Mouse (Mus musculus): Measurements from ENCODE around the gene Mxd3. TPM values are rescaled to one million over a fixed set of nuclear protein-coding genes. Genes with fewer than 3 reads are reported as not detected.
A peak's percentile ranks its signal among the peaks of the same experiment; 100 is the strongest.

Mxd3 gene
- polyA plus RNA-seq, 1 experiment from 2014 or later = 40.9 TPM

GRCm38 (mm10) chr13:55330567-55331400, 1.2 kb upstream of the Mxd3 start:
- H3K4me2 ChIP-seq (replicated peaks) = peak overlapping the region; percentile 91
- H3K4me1 ChIP-seq = peaks cover 36% of the 10 kb centered on the region
- H3K9me3 ChIP-seq (replicated peaks) = no peaks in the 10 kb centered on the region
- WGBS = 37% methylated on average over 14 of the region's 14 CpGs
- ATAC-seq (ENCODE audit: insufficient number of reproducible peaks, low FRiP score, low TSS enrichment, low read depth) = no peak
- no peaks in the 10 kb centered on the region for H3K27me3 ChIP-seq
- 0 out of 2 replicates have a peak overlapping the region, but pooled peaks have one; percentile 58 for H3K9ac ChIP-seq
- peaks cover 6% of the 10 kb centered on the region for H3K36me3 ChIP-seq
- peak overlapping the region; percentile 91 for H3K27ac ChIP-seq (replicated peaks)
- H3K4me3 ChIP-seq (replicated peaks) = peak overlapping the region; percentile 82

DNA sequence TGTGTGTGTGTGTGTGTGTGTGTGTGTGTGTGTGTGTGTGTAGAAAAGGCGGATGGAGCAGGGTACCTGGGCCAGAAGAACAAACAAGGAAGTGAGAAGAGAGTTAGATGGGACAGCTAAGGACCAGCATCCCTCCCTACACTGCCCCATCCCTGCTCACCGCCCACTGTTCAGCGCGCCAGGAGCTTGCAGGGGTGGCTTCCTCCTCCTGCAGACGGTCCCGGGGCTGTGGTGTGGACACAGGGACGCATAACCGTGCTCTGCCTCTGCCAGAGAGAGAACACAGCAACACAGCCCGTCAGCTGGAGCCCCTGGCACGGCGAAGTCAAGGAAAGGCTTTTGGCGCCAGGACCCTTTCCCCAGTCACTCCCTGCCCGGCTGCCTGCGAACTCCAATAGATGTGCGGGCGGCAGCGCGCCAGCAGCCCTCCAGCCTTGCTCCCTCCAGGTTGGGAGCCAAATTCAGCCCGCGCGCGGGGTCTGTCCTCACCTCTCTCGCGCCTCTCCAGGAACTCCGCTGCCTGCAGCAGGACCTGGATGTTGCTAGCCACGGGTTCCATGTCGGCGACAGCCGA, 427 bp downstream of the Mxd3 start:
- Histone ChIP-seq H3K4me3 (replicated peaks) (peak overlapping the region; percentile 82), H3K9me3 (replicated peaks) (no peaks in the 10 kb centered on the region), H3K36me3 (peaks cover 18% of the 10 kb centered on the region), H3K9ac (peak overlapping the region; percentile 44; the same call in 1 of the 2 replicates), H3K4me1 (peaks cover 36% of the 10 kb centered on the region), H3K27me3 (no peaks in the 10 kb centered on the region), H3K4me2 (replicated peaks) (peak overlapping the region; percentile 91), H3K27ac (replicated peaks) (peak overlapping the region; percentile 91)
- under 1% methylated on average over 29 of the region's 29 CpGs for WGBS
- ATAC-seq (ENCODE audit: insufficient number of reproducible peaks, low FRiP score, low TSS enrichment, low read depth) = peak; percentile 25

DNA sequence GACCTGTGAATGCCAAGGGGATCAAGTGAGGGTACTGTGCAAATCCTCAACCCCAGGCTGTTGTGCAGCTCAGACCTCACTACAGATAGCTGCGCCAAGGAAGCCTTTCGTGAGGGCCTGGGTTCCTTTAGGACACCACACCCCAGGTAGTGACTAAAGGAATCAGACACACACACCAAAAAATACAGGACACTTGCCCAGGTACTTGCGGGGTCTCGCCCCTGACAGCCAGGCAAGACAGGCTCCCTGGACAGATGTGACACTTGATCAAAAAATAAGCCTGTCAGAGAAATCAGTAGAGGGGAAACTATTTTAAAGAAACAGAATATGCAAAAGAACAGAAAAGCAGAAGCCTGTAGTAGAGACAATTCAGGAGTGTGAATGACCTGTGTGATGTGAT, 982 bp downstream of the Mxd3 start:
- H3K36me3 ChIP-seq = peaks cover 24% of the 10 kb centered on the region
- no peak for ATAC-seq (ENCODE audit: insufficient number of reproducible peaks, low FRiP score, low TSS enrichment, low read depth)
- peak overlapping the region; percentile 82 for H3K4me3 ChIP-seq (replicated peaks)
- peaks cover 42% of the 10 kb centered on the region for H3K4me1 ChIP-seq
- peak overlapping the region; percentile 91 for H3K4me2 ChIP-seq (replicated peaks)
- H3K9me3 ChIP-seq (replicated peaks) = no peaks in the 10 kb centered on the region
- WGBS = 77% methylated on average over 4 of the region's 4 CpGs
- no peaks in the 10 kb centered on the region for H3K27me3 ChIP-seq
- peak overlapping the region; percentile 44; the same call in 1 of the 2 replicates for H3K9ac ChIP-seq
- H3K27ac ChIP-seq (replicated peaks) = no peak overlapping the region

- peak overlapping the region; percentile 9; the same call in 1 of the 2 replicates for H3K9ac ChIP-seq
- peaks cover 47% of the 10 kb centered on the region for H3K4me1 ChIP-seq
- H3K4me2 ChIP-seq (replicated peaks) = peak overlapping the region; percentile 91
- no peak for ATAC-seq (ENCODE audit: insufficient number of reproducible peaks, low FRiP score, low TSS enrichment, low read depth)
- no peak overlapping the region for H3K27ac ChIP-seq (replicated peaks)
- H3K27me3 ChIP-seq = no peaks in the 10 kb centered on the region
- H3K9me3 ChIP-seq (replicated peaks) = no peaks in the 10 kb centered on the region
- WGBS = 77% methylated on average over 6 of the region's 6 CpGs
- H3K36me3 ChIP-seq = peaks cover 28% of the 10 kb centered on the region
- H3K4me3 ChIP-seq (replicated peaks) = peak overlapping the region; percentile 82
Observed at GRCm38 (mm10) chr13:55328171-55328570, 1.5 kb downstream of the Mxd3 start.

GRCm38 (mm10) chr13:55327633-55328032, 2.0 kb downstream of the Mxd3 start:
- H3K27ac ChIP-seq (replicated peaks) = 0 out of 2 replicates have a peak overlapping the region, but pooled peaks have one; percentile 39
- no peak overlapping the region for H3K9ac ChIP-seq
- H3K4me3 ChIP-seq (replicated peaks) = peak overlapping the region; percentile 82
- no peaks in the 10 kb centered on the region for H3K27me3 ChIP-seq
- H3K36me3 ChIP-seq = peaks cover 31% of the 10 kb centered on the region
- no peak for ATAC-seq (ENCODE audit: insufficient number of reproducible peaks, low FRiP score, low TSS enrichment, low read depth)
- H3K4me2 ChIP-seq (replicated peaks) = peak overlapping the region; percentile 91; the same call in 1 of the 2 replicates
- peaks cover 52% of the 10 kb centered on the region for H3K4me1 ChIP-seq
- no peaks in the 10 kb centered on the region for H3K9me3 ChIP-seq (replicated peaks)
- WGBS = 0% methylated on average over 2 of the region's 8 CpGs

- no peaks in the 10 kb centered on the region for H3K9me3 ChIP-seq (replicated peaks)
- no peak for ATAC-seq (ENCODE audit: insufficient number of reproducible peaks, low FRiP score, low TSS enrichment, low read depth)
- no peaks in the 10 kb centered on the region for H3K27me3 ChIP-seq
- H3K36me3 ChIP-seq = peaks cover 31% of the 10 kb centered on the region
- H3K4me2 ChIP-seq (replicated peaks) = 0 out of 2 replicates have a peak overlapping the region, but pooled peaks have one; percentile 4
- H3K4me1 ChIP-seq = peaks cover 55% of the 10 kb centered on the region
- 53% methylated on average over 4 of the region's 4 CpGs for WGBS
- no peak overlapping the region for H3K9ac ChIP-seq
- H3K4me3 ChIP-seq (replicated peaks) = no peak overlapping the region; the same call in 1 of the 2 replicates
- H3K27ac ChIP-seq (replicated peaks) = peak overlapping the region; percentile 39; the same call in 1 of the 2 replicates
Observed at GRCm38 (mm10) chr13:55327169-55327568, 2.5 kb downstream of the Mxd3 start.

GRCm38 (mm10) chr13:55325596-55325995, 4.0 kb downstream of the Mxd3 start:
- ATAC-seq (ENCODE audit: insufficient number of reproducible peaks, low FRiP score, low TSS enrichment, low read depth) = no peak
- no peak overlapping the region for H3K4me2 ChIP-seq (replicated peaks)
- WGBS = 76% methylated on average over 11 of the region's 11 CpGs
- peaks cover 31% of the 10 kb centered on the region for H3K36me3 ChIP-seq
- H3K4me3 ChIP-seq (replicated peaks) = no peak overlapping the region
- H3K9me3 ChIP-seq (replicated peaks) = no peaks in the 10 kb centered on the region
- H3K4me1 ChIP-seq = peaks cover 58% of the 10 kb centered on the region
- no peak overlapping the region for H3K27ac ChIP-seq (replicated peaks)
- H3K27me3 ChIP-seq = no peaks in the 10 kb centered on the region
- no peak overlapping the region for H3K9ac ChIP-seq

DNA sequence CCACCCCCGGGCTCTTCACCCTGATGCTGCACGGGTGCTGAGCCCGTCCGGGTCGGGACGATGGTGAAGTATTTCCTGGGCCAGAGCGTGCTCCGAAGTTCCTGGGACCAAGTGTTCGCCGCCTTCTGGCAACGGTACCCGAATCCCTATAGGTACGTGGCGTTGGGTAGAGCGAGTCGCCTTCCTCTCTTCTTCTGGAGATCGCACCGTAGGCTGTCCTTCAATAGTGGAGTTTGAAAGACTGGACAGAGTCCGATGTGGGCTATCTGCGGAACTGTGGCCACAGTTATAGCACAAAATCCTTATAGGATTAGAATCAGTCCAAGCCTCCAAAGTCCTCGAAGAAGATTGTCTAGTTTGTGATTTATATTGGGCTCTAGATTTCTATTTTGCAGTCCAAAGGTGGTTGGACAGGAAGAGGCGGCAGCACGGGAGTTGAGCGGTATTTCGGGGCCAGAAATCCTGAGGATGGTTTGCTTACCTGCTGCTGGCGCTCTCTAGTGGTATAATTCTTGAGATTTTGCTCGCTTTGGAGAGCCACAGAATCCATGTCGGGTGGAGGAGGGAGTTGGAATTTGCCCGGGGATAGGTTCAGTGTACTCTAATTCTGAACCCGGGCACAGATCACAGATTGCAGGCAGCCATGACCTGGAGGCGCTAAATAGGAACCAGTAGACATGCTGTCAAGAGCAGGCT, 7.3 kb downstream of the Mxd3 start:
- Histone ChIP-seq H3K27me3 (no peaks in the 10 kb centered on the region), H3K4me2 (replicated peaks) (peak overlapping the region; percentile 68), H3K36me3 (peaks cover 60% of the 10 kb centered on the region), H3K9me3 (replicated peaks) (no peaks in the 10 kb centered on the region), H3K4me1 (peaks cover 40% of the 10 kb centered on the region), H3K4me3 (replicated peaks) (peak overlapping the region; percentile 98), H3K9ac (peak overlapping the region; percentile 99), H3K27ac (replicated peaks) (peak overlapping the region; percentile 88)
- WGBS = under 1% methylated on average over 31 of the region's 31 CpGs
- ATAC-seq (ENCODE audit: insufficient number of reproducible peaks, low FRiP score, low TSS enrichment, low read depth) = no peak; the same call in 1 of the 2 replicates

- peak; percentile 86 for ATAC-seq (ENCODE audit: insufficient number of reproducible peaks, low FRiP score, low TSS enrichment, low read depth)
- Histone ChIP-seq H3K9me3 (replicated peaks) (no peaks in the 10 kb centered on the region), H3K9ac (peak within 1 kb of the TSS; percentile 99), H3K36me3 (peaks cover 67% of the 10 kb centered on the region), H3K27me3 (no peaks in the 10 kb centered on the region), H3K4me1 (peaks cover 36% of the 10 kb centered on the region), H3K4me2 (replicated peaks) (peak within 1 kb of the TSS; percentile 68), H3K27ac (replicated peaks) (peak within 1 kb of the TSS; percentile 88), H3K4me3 (replicated peaks) (peak within 1 kb of the TSS; percentile 98)
- under 1% methylated on average over 73 of the region's 73 CpGs for WGBS
Observed at GRCm38 (mm10) chr13:55321434-55322129, 8.0 kb downstream of the Mxd3 start, which contains the start of gene Rab24. Gene Rab24 (minus strand): TSS chr13:55321946.

GRCm38 (mm10) chr13:55319931-55320533, 9.6 kb downstream of the Mxd3 start, which contains the start of gene Prelid1:
Gene Prelid1 (plus strand): TSS chr13:55320500.
- peaks cover 36% of the 10 kb centered on the region for H3K4me1 ChIP-seq
- peak within 1 kb of the TSS; percentile 88 for H3K27ac ChIP-seq (replicated peaks)
- H3K36me3 ChIP-seq = peaks cover 69% of the 10 kb centered on the region
- no peaks in the 10 kb centered on the region for H3K9me3 ChIP-seq (replicated peaks)
- no peak for ATAC-seq (ENCODE audit: insufficient number of reproducible peaks, low FRiP score, low TSS enrichment, low read depth)
- no peaks in the 10 kb centered on the region for H3K27me3 ChIP-seq
- peak within 1 kb of the TSS; percentile 98 for H3K4me3 ChIP-seq (replicated peaks)
- peak within 1 kb of the TSS; percentile 68 for H3K4me2 ChIP-seq (replicated peaks)
- WGBS = 76% methylated on average over 4 of the region's 4 CpGs
- peak within 1 kb of the TSS; percentile 99 for H3K9ac ChIP-seq

All from embryonic facial prominence, embryonic 15.5 days (tissue).